Mouse (Mus musculus) neutrophil, adult 5-6 weeks (primary cell): ENCODE data around the gene Cldn1. TPM values are rescaled to one million over a fixed set of nuclear protein-coding genes. Genes with fewer than 3 reads are reported as not detected.
A peak's percentile ranks its signal among the peaks of the same experiment; 100 is the strongest.

ENCODE experiments used
- ATAC-seq: fragments of 151-379, 151-347 bp; 2 replicates; pipeline ENCODE4 v1.8.0; 2017; ENCODE audit warnings: mild to moderate bottlenecking, moderate TSS enrichment; ENCODE audit not compliant: insufficient number of reproducible peaks, poor library complexity, low FRiP score, severe bottlenecking; ENCODE audit errors: extremely low read depth
- total RNA-seq: library from RNA; stranded (forward); fragments of 200-1000 nt; gene quantifications from 2 replicates; pipeline ENCODE4 v1.2.3, GENCODE M21; 2017

The Cldn1 gene
- 0.49 and 0.70 TPM in 2 replicates for total RNA-seq

- peak; percentile 92 for ATAC-seq
These were observed at the start of gene Cldn1 for GRCm38 (mm10) chr16:26371325-26372053. Gene Cldn1 (minus strand): TSS chr16:26371841.

- ATAC-seq, result no peak
These were observed 47.0 kb upstream of the Cldn1 start for GRCm38 (mm10) chr16:26418616-26419015.

GRCm38 (mm10) chr16:26404070-26404469 lies 32.4 kb upstream of the Cldn1 start:
- no peak for ATAC-seq

- no peak for ATAC-seq
These were observed 29.3 kb upstream of the Cldn1 start for GRCm38 (mm10) chr16:26400971-26401370.

- ATAC-seq, result no peak
These were observed 28.9 kb upstream of the Cldn1 start for GRCm38 (mm10) chr16:26400549-26400948.

GRCm38 (mm10) chr16:26390936-26391335 lies 19.3 kb upstream of the Cldn1 start:
- ATAC-seq, result no peak

- no peak for ATAC-seq
These were observed 14.5 kb upstream of the Cldn1 start for GRCm38 (mm10) chr16:26386159-26386558.

- ATAC-seq, result no peak
These were observed 12.5 kb upstream of the Cldn1 start for GRCm38 (mm10) chr16:26384112-26384649.

- no peak for ATAC-seq
These were observed 5.5 kb upstream of the Cldn1 start for GRCm38 (mm10) chr16:26377170-26377569.

GRCm38 (mm10) chr16:26370127-26370526 lies 1.5 kb downstream of the Cldn1 start:
- no peak for ATAC-seq

- ATAC-seq, result no peak
These were observed 2.5 kb downstream of the Cldn1 start for GRCm38 (mm10) chr16:26369044-26369730.

GRCm38 (mm10) chr16:26368121-26368520 lies 3.5 kb downstream of the Cldn1 start:
- no peak for ATAC-seq

GRCm38 (mm10) chr16:26360694-26361093 lies 10.9 kb downstream of the Cldn1 start:
- ATAC-seq, result no peak

- ATAC-seq, result no peak
These were observed 12.0 kb downstream of the Cldn1 start for GRCm38 (mm10) chr16:26359619-26360018.

GRCm38 (mm10) chr16:26358898-26359297 lies 12.7 kb downstream of the Cldn1 start:
- no peak for ATAC-seq

- no peak for ATAC-seq
These were observed 13.5 kb downstream of the Cldn1 start for GRCm38 (mm10) chr16:26357863-26358780.

GRCm38 (mm10) chr16:26355513-26355912 lies 16.1 kb downstream of the Cldn1 start:
- ATAC-seq, result no peak

- no peak for ATAC-seq
These were observed 20.9 kb downstream of the Cldn1 start for GRCm38 (mm10) chr16:26350786-26351185.

- peak; percentile 86 for ATAC-seq
These were observed 22.8 kb downstream of the Cldn1 start for GRCm38 (mm10) chr16:26348809-26349208.
